ENCODE assay signal across 8 mouse cellular contexts in the genomic region with DNA sequence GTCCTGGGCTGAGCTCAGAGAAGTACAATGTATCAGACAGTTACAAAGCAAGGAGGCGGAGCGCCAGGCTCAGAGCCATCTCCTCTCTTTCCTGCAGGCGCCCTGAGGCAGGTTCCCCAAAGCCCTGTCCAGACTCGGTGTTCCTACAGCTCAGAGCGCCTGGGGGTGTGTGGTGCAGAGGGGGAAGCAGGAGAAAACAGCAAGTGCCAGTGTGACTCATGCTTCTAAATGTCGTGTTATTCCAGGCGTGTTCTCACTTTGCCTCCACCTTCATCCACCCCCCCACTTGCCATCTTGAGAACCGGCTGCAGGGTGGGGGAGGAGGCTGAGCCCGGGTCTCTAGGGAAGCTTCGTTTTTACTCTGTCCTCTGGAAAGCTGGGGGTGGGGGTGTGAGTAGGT.
DNase-seq lines count a peak whose midpoint lies in the region; ATAC-seq and TF ChIP-seq lines count a peak whose summit lies in the region.

No protein-coding gene starts in this region.

- H3K27me3 ChIP-seq in embryonic facial prominence, embryonic 13.5 days = 0 out of 2 replicates have a peak, but pooled peaks cover 2% of the 10 kb centered on the region
- H3K27me3 ChIP-seq in kidney, adult 2 months (replicated peaks; ENCODE audit: control insufficient read depth, insufficient read depth, low read length) = no peaks in the 10 kb centered on the region

- peak overlapping the region; percentile 37 for H3K4me2 ChIP-seq in embryonic facial prominence, embryonic 13.5 days

- intact Hi-C loops in left cerebral cortex, postnatal 10 days (cut with DNase I) = no loop called here

- no peak for TF ChIP-seq POLR2A in kidney, adult 2 months (IDR thresholded peaks at IDR 0.05; ENCODE audit: low read depth, low read length)

- H3K9me3 ChIP-seq in embryonic facial prominence, embryonic 13.5 days = no peaks in the 10 kb centered on the region

- no peaks in the 10 kb centered on the region for H3K36me3 ChIP-seq in embryonic facial prominence, embryonic 13.5 days
- no peaks in the 10 kb centered on the region for H3K36me3 ChIP-seq in kidney, adult 2 months (ENCODE audit: control insufficient read depth, insufficient read depth, low read length)

- H3K9ac ChIP-seq in embryonic facial prominence, embryonic 13.5 days = peak overlapping the region; percentile 27; the same call in 1 of the 2 replicates

- no peak overlapping the region for H3K4me3 ChIP-seq in embryonic facial prominence, embryonic 13.5 days
- no peak overlapping the region for H3K4me3 ChIP-seq in kidney, adult 2 months (ENCODE audit: insufficient read depth, low read depth, low read length)

- WGBS in embryonic facial prominence, embryonic 13.5 days = 20% methylated on average over 10 of the region's 10 CpGs
- 32% methylated on average over 10 of the region's 10 CpGs for WGBS in kidney, adult 2 months

- no peak overlapping the region for H3K27ac ChIP-seq in embryonic facial prominence, embryonic 13.5 days
- H3K27ac ChIP-seq in kidney, adult 2 months (ENCODE audit: insufficient read depth, low read depth, low read length) = no peak overlapping the region

- DNase-seq in layer of hippocampus, adult 11-12 months (ENCODE audit: low spot score) = peak; percentile 69
- DNase-seq in layer of hippocampus, adult 9-10 months (ENCODE audit: low spot score) = no peak
- DNase-seq in NIH3T3 (ENCODE audit: low read depth) = peak; percentile 24
- peak; percentile 53 to 71 for DNase-seq in left cerebral cortex, postnatal 10 days (ENCODE audit: extremely low spot score in 1 of 2, low spot score in 2 of 2)
- peak; percentile 33 to 51 for DNase-seq in thymus, postnatal 36 days
- no peak for DNase-seq in ovary, adult 18-20 months (ENCODE audit: low spot score)
- no peak for DNase-seq in kidney, adult 2 months

- peaks cover 24% of the 10 kb centered on the region for H3K4me1 ChIP-seq in embryonic facial prominence, embryonic 13.5 days
- H3K4me1 ChIP-seq in kidney, adult 2 months (ENCODE audit: control insufficient read depth, insufficient read depth, low read length) = no peaks in the 10 kb centered on the region

- TF ChIP-seq CTCF in kidney, adult 2 months (conservative IDR thresholded peaks at IDR 0.05; ENCODE audit: insufficient read depth, insufficient read length, low read depth, low read length) = no peak

- ATAC-seq in embryonic facial prominence, embryonic 13.5 days (ENCODE audit: insufficient number of reproducible peaks, insufficient read depth, low FRiP score, low TSS enrichment, low read depth) = no peak

Comparison
In these comparisons a context has a peak if more than half of its experiments do, and no peak if none do; other contexts are left out.
1. DNase-seq: peak in layer of hippocampus, adult 11-12 months (single experiment), NIH3T3 (single experiment), left cerebral cortex, postnatal 10 days (2 of 2) and thymus, postnatal 36 days (2 of 2); none in layer of hippocampus, adult 9-10 months (single experiment), ovary, adult 18-20 months (single experiment) and kidney, adult 2 months (single experiment).